Mouse (Mus musculus): Measurements from ENCODE around the gene Cck.
A peak's percentile ranks its signal among the peaks of the same experiment; 100 is the strongest.

The Cck gene

GRCm38 (mm10) chr9:121495529-121495928 lies at the start of gene Cck:
Gene Cck, minus strand, starts transcription at chr9:121495694.
- DNase-seq = no peak

- no peak for DNase-seq
Measured at GRCm38 (mm10) chr9:121541530-121541929, 46.0 kb upstream of the Cck start.

- no peak for DNase-seq
Measured at GRCm38 (mm10) chr9:121532626-121533025, 37.1 kb upstream of the Cck start.

- no peak for DNase-seq
Measured at GRCm38 (mm10) chr9:121528605-121529357, 33.3 kb upstream of the Cck start.

- no peak for DNase-seq
Measured at GRCm38 (mm10) chr9:121526171-121526570, 30.7 kb upstream of the Cck start.

GRCm38 (mm10) chr9:121520047-121520446 lies 24.6 kb upstream of the Cck start:
- peak; percentile 10 for DNase-seq

GRCm38 (mm10) chr9:121514462-121514861 lies 19.0 kb upstream of the Cck start:
- no peak for DNase-seq

GRCm38 (mm10) chr9:121511911-121512310 lies 16.4 kb upstream of the Cck start:
- no peak for DNase-seq

GRCm38 (mm10) chr9:121506478-121507180 lies 11.1 kb upstream of the Cck start:
- no peak for DNase-seq

- peak; percentile 23 for DNase-seq
Measured at GRCm38 (mm10) chr9:121505346-121505745, 9.9 kb upstream of the Cck start.

- DNase-seq = no peak
Measured at GRCm38 (mm10) chr9:121496102-121496501, 608 bp upstream of the Cck start.

- no peak for DNase-seq
Measured at GRCm38 (mm10) chr9:121494006-121494767, 1.3 kb downstream of the Cck start.

- DNase-seq = no peak
Measured at GRCm38 (mm10) chr9:121491592-121492240, 3.8 kb downstream of the Cck start.

- DNase-seq = no peak
Measured at GRCm38 (mm10) chr9:121487216-121487615, 8.3 kb downstream of the Cck start.

- no peak for DNase-seq
Measured at GRCm38 (mm10) chr9:121479453-121479852, 16.0 kb downstream of the Cck start.

- DNase-seq = peak; percentile 71
Measured at GRCm38 (mm10) chr9:121477305-121477911, 18.1 kb downstream of the Cck start.

GRCm38 (mm10) chr9:121475488-121476452 lies 19.7 kb downstream of the Cck start:
- DNase-seq = no peak

GRCm38 (mm10) chr9:121474771-121475170 lies 20.7 kb downstream of the Cck start:
- no peak for DNase-seq

GRCm38 (mm10) chr9:121469711-121470110 lies 25.8 kb downstream of the Cck start:
- DNase-seq = no peak

GRCm38 (mm10) chr9:121467460-121467859 lies 28.0 kb downstream of the Cck start:
- DNase-seq = no peak

GRCm38 (mm10) chr9:121460527-121460926 lies 35.0 kb downstream of the Cck start:
- no peak for DNase-seq
